Mouse (Mus musculus): Measurements from ENCODE around the gene Lgr6. TPM values are rescaled to one million over a fixed set of nuclear protein-coding genes. Genes with fewer than 3 reads are reported as not detected.

Gene Lgr6
- polyA plus RNA-seq, 1 experiment from 2014 or later: 0.19 TPM

DNA sequence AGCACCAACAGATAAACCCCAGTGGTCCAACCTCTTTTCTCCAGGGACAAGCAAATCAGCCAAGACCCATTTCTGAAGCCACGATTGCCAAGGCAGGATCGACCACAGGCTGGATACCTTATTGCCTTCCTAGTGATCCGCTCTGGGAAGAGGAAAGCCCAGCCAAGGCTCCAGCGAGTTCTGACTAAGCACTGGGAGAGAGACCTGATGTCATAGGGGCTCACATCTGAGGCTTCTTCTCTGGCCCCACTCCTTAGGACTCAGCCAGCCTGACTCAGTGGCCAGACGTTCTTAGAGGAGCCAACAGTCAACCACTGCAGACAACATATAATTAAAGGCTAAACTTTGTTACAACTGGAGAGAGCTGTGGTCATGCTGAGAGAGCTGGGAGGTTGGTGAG, 83.1 kb downstream of the Lgr6 start:
- Histone ChIP-seq H3K36me3 (ENCODE audit: control insufficient read depth, insufficient read depth, low read length) (no peaks in the 10 kb centered on the region), H3K4me3 (ENCODE audit: low read depth, low read length) (no peak overlapping the region), H3K27me3 (ENCODE audit: control insufficient read depth, insufficient read depth, low read length) (no peaks in the 10 kb centered on the region), H3K4me2 (replicated peaks; ENCODE audit: low read depth, low read length) (no peak overlapping the region), H3K9me3 (ENCODE audit: control insufficient read depth, low read length) (no peaks in the 10 kb centered on the region), H3K4me1 (replicated peaks; ENCODE audit: control insufficient read depth, insufficient read depth, low read length) (peaks cover 2% of the 10 kb centered on the region; the same call in 1 of the 2 replicates), H3K27ac (ENCODE audit: low read depth, low read length) (no peak overlapping the region), H3K9ac (ENCODE audit: low read depth, low read length) (no peak overlapping the region)
- ATAC-seq (ENCODE audit: low FRiP score): no peak
- WGBS: 83% methylated on average over 5 of the region's 5 CpGs
- no peak for DNase-seq (ENCODE audit: low spot score)

- Histone ChIP-seq H3K9ac (ENCODE audit: low read depth, low read length) (no peak overlapping the region), H3K4me1 (replicated peaks; ENCODE audit: control insufficient read depth, insufficient read depth, low read length) (peaks cover 2% of the 10 kb centered on the region; the same call in 1 of the 2 replicates), H3K4me3 (ENCODE audit: low read depth, low read length) (no peak overlapping the region), H3K27me3 (ENCODE audit: control insufficient read depth, insufficient read depth, low read length) (no peaks in the 10 kb centered on the region), H3K9me3 (ENCODE audit: control insufficient read depth, low read length) (no peaks in the 10 kb centered on the region), H3K27ac (ENCODE audit: low read depth, low read length) (no peak overlapping the region), H3K4me2 (replicated peaks; ENCODE audit: low read depth, low read length) (no peak overlapping the region), H3K36me3 (ENCODE audit: control insufficient read depth, insufficient read depth, low read length) (no peaks in the 10 kb centered on the region)
- 41% methylated on average over 5 of the region's 5 CpGs for WGBS
- DNase-seq (ENCODE audit: low spot score) (peak; percentile 21), ATAC-seq (ENCODE audit: low FRiP score) (no peak)
These were observed 84.1 kb downstream of the Lgr6 start for GRCm38 (mm10) chr1:135020970-135021369.

DNA sequence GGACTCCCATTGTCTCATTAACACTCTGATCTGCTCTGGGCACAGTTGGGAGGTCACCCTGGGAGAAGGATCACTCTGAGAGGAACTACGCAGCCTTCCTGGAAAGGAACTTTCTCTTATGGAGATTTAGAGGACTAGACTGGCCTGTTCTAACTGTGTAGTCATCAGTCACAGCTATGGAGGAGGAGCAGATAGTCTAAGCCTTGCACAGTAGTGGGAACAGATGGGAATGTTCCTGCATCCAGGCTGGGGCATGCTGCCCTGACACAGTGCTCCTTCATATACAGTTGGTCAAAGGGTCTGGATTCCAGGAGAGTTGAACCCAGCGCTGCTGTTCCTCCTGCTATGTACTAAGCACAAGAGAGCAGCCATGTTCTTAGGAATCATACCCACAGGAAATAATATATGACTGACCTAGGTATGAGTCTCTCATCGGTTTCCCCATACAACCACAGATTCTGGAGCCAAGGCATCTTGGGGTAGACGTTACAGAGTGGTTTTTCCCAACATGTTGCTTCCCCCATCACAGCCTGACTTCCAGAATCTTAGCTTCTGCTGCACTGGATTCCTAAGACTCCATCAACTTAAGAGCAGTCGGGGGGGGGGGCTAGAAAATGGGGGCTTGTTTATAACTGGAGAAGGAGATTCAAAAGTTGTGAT, 84.7 kb downstream of the Lgr6 start:
- 84% methylated on average over 5 of the region's 5 CpGs for WGBS
- DNase-seq (ENCODE audit: low spot score): no peak
- H3K36me3 ChIP-seq (ENCODE audit: control insufficient read depth, insufficient read depth, low read length): no peaks in the 10 kb centered on the region
- no peak overlapping the region for H3K4me3 ChIP-seq (ENCODE audit: low read depth, low read length)
- H3K9me3 ChIP-seq (ENCODE audit: control insufficient read depth, low read length): no peaks in the 10 kb centered on the region
- ATAC-seq (ENCODE audit: low FRiP score): no peak
- H3K9ac ChIP-seq (ENCODE audit: low read depth, low read length): no peak overlapping the region
- H3K27ac ChIP-seq (ENCODE audit: low read depth, low read length): no peak overlapping the region
- no peak overlapping the region for H3K4me2 ChIP-seq (replicated peaks; ENCODE audit: low read depth, low read length)
- no peaks in the 10 kb centered on the region for H3K27me3 ChIP-seq (ENCODE audit: control insufficient read depth, insufficient read depth, low read length)
- peaks cover 2% of the 10 kb centered on the region; the same call in 1 of the 2 replicates for H3K4me1 ChIP-seq (replicated peaks; ENCODE audit: control insufficient read depth, insufficient read depth, low read length)

GRCm38 (mm10) chr1:135019775-135020167, 85.3 kb downstream of the Lgr6 start:
- H3K4me2 ChIP-seq (replicated peaks; ENCODE audit: low read depth, low read length): no peak overlapping the region
- no peak overlapping the region for H3K9ac ChIP-seq (ENCODE audit: low read depth, low read length)
- DNase-seq (ENCODE audit: low spot score) (no peak), ATAC-seq (ENCODE audit: low FRiP score) (no peak)
- no peaks in the 10 kb centered on the region for H3K36me3 ChIP-seq (ENCODE audit: control insufficient read depth, insufficient read depth, low read length)
- H3K4me1 ChIP-seq (replicated peaks; ENCODE audit: control insufficient read depth, insufficient read depth, low read length): peaks cover 2% of the 10 kb centered on the region; the same call in 1 of the 2 replicates
- H3K4me3 ChIP-seq (ENCODE audit: low read depth, low read length): no peak overlapping the region
- H3K27me3 ChIP-seq (ENCODE audit: control insufficient read depth, insufficient read depth, low read length): no peaks in the 10 kb centered on the region
- no peaks in the 10 kb centered on the region for H3K9me3 ChIP-seq (ENCODE audit: control insufficient read depth, low read length)
- no peak overlapping the region for H3K27ac ChIP-seq (ENCODE audit: low read depth, low read length)
- WGBS: 81% methylated on average over 4 of the region's 4 CpGs

DNA sequence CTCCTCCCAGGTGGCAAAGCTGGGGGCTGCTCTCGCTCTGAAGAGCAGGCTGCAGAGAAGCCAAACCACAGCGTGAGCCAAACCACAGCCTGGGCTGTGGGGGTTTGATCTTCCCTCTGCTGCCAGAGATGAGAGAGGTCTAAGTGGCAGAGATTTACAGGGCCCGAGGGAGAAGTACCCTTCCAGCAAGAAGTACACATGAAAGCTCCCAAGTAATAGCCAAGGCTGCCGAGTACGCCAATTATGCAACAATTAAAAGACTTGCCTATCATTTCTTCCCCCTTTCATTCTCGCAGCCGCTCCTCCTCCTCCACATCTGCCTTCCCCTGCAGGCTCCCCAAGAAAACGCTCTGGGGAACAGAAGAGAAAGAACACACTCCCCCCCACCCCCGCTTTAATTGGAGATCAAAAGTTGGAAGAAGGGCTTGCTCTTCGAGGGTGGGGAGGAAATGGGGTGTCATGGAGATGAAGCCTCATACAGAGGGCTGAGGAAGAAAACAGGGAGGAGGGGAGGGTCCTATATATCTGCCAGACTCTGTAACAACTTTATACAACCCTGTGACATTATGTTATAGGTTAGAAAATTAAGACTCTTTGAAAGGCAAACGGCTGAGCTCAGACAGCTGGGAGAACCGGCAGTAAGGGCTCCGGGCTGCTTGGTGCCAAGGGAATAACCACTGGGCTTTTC, 85.8 kb downstream of the Lgr6 start:
- no peak overlapping the region for H3K4me3 ChIP-seq (ENCODE audit: low read depth, low read length)
- H3K27me3 ChIP-seq (ENCODE audit: control insufficient read depth, insufficient read depth, low read length): no peaks in the 10 kb centered on the region
- H3K4me2 ChIP-seq (replicated peaks; ENCODE audit: low read depth, low read length): no peak overlapping the region
- H3K27ac ChIP-seq (ENCODE audit: low read depth, low read length): no peak overlapping the region
- no peak overlapping the region for H3K9ac ChIP-seq (ENCODE audit: low read depth, low read length)
- H3K36me3 ChIP-seq (ENCODE audit: control insufficient read depth, insufficient read depth, low read length): no peaks in the 10 kb centered on the region
- no peaks in the 10 kb centered on the region for H3K9me3 ChIP-seq (ENCODE audit: control insufficient read depth, low read length)
- peaks cover 2% of the 10 kb centered on the region; the same call in 1 of the 2 replicates for H3K4me1 ChIP-seq (replicated peaks; ENCODE audit: control insufficient read depth, insufficient read depth, low read length)
- ATAC-seq (ENCODE audit: low FRiP score) (no peak), DNase-seq (ENCODE audit: low spot score) (no peak)
- WGBS: 34% methylated on average over 13 of the region's 13 CpGs

DNA sequence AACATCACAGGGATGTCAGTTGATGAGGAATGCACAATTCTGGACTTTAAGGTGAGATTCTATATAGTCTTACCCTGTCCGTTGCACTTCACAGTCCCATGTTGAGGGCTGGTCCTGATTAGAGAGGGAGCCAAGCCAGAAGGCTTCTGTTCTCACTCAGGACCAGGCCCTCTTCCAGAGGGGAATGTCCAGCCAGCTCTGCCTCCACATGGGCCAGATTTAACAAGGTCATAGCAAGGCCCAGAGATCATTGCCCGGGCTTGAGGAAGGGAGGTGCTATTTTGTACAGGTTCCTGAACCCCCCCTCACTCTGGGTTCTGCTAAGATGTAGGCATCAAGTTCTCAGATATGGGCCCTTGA, 87.4 kb downstream of the Lgr6 start:
- 92% methylated on average over 2 of the region's 2 CpGs for WGBS

DNA sequence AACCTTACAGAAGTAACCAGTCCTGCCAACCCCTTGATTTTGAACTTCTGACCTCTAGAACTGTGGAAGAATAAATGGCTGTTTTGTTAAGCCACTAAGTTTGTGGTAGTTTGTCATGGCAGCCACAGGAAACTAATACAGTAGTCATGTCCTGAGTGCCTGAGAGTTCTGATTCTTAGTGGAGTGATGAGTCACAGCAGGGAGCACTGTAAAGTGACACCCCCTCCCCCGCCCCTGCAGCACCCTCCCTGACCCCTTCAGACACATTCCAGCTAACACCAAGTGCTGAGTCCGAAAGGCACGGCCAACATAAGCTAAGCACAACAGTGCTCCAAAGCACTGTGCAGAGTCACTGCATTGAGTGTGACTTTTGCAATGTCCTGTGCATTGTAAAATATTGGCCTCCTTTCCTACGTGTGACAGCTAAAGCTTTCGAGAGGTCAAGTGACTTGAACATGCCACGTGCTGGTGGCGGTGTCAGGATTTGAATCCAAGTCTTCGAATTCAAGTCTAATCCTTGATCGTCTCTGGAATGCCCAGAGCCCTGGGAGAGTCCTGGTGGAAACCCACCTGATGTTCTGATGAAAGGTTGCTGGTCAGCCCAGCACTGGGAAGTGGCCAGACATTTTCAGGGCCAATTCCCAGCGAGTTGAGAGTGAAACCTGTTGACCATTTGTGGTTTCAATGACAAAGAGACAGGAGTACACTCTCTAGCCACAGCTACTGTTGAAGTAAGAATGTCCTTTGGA, 88.0 kb downstream of the Lgr6 start:
- DNase-seq (ENCODE audit: low spot score) (no peak), ATAC-seq (ENCODE audit: low FRiP score) (no peak)
- Histone ChIP-seq H3K27ac (ENCODE audit: low read depth, low read length) (no peak overlapping the region), H3K9ac (ENCODE audit: low read depth, low read length) (no peak overlapping the region), H3K27me3 (ENCODE audit: control insufficient read depth, insufficient read depth, low read length) (no peaks in the 10 kb centered on the region), H3K4me1 (replicated peaks; ENCODE audit: control insufficient read depth, insufficient read depth, low read length) (peaks cover 2% of the 10 kb centered on the region; the same call in 1 of the 2 replicates), H3K36me3 (ENCODE audit: control insufficient read depth, insufficient read depth, low read length) (no peaks in the 10 kb centered on the region), H3K4me2 (replicated peaks; ENCODE audit: low read depth, low read length) (no peak overlapping the region), H3K4me3 (ENCODE audit: low read depth, low read length) (no peak overlapping the region), H3K9me3 (ENCODE audit: control insufficient read depth, low read length) (no peaks in the 10 kb centered on the region)
- 89% methylated on average over 10 of the region's 10 CpGs for WGBS

More for the DNA sequence above, 87.4 kb downstream of the Lgr6 start:
- H3K9ac ChIP-seq (ENCODE audit: low read depth, low read length): no peak overlapping the region
- H3K27me3 ChIP-seq (ENCODE audit: control insufficient read depth, insufficient read depth, low read length): no peaks in the 10 kb centered on the region
- no peak overlapping the region for H3K4me2 ChIP-seq (replicated peaks; ENCODE audit: low read depth, low read length)
- ATAC-seq (ENCODE audit: low FRiP score) (no peak), DNase-seq (ENCODE audit: low spot score) (no peak)
- no peaks in the 10 kb centered on the region for H3K9me3 ChIP-seq (ENCODE audit: control insufficient read depth, low read length)
- peaks cover 2% of the 10 kb centered on the region; the same call in 1 of the 2 replicates for H3K4me1 ChIP-seq (replicated peaks; ENCODE audit: control insufficient read depth, insufficient read depth, low read length)
- H3K4me3 ChIP-seq (ENCODE audit: low read depth, low read length): no peak overlapping the region
- H3K36me3 ChIP-seq (ENCODE audit: control insufficient read depth, insufficient read depth, low read length): no peaks in the 10 kb centered on the region
- no peak overlapping the region for H3K27ac ChIP-seq (ENCODE audit: low read depth, low read length)

GRCm38 (mm10) chr1:135014921-135015445, 90.1 kb downstream of the Lgr6 start:
- Histone ChIP-seq H3K27me3 (ENCODE audit: control insufficient read depth, insufficient read depth, low read length) (no peaks in the 10 kb centered on the region), H3K4me2 (replicated peaks; ENCODE audit: low read depth, low read length) (no peak overlapping the region), H3K9me3 (ENCODE audit: control insufficient read depth, low read length) (no peaks in the 10 kb centered on the region), H3K4me3 (ENCODE audit: low read depth, low read length) (no peak overlapping the region), H3K4me1 (replicated peaks; ENCODE audit: control insufficient read depth, insufficient read depth, low read length) (no peaks in the 10 kb centered on the region), H3K27ac (ENCODE audit: low read depth, low read length) (no peak overlapping the region), H3K9ac (ENCODE audit: low read depth, low read length) (no peak overlapping the region), H3K36me3 (ENCODE audit: control insufficient read depth, insufficient read depth, low read length) (no peaks in the 10 kb centered on the region)
- DNase-seq (ENCODE audit: low spot score) (peak; percentile 40), ATAC-seq (ENCODE audit: low FRiP score) (no peak)
- 29% methylated on average over 10 of the region's 10 CpGs for WGBS

All from hindbrain, embryonic 11.5 days (tissue).